Mouse (Mus musculus) myocyte (in vitro differentiated cells): ENCODE measurements around the gene Mpzl2. TPM values are rescaled to one million over a fixed set of nuclear protein-coding genes. Genes with fewer than 3 reads are reported as not detected.

Experiments
- H3K27me3 ChIP-seq: one replicate; pipeline ENCODE4 v1.6.1; 2011; ENCODE audit not compliant: control insufficient read depth, insufficient read depth, insufficient read length
- H3K36me3 ChIP-seq: one replicate; pipeline ENCODE4 v1.6.1; 2011; ENCODE audit not compliant: control insufficient read depth, insufficient read depth
- H3K4me2 ChIP-seq: one replicate; pipeline ENCODE4 v1.6.1; 2011; ENCODE audit warnings: low read depth, control low read depth
- H3K4me3 ChIP-seq: one replicate; pipeline ENCODE4 v1.5.1; 2011; ENCODE audit warnings: mild to moderate bottlenecking, control low read depth, moderate library complexity
- H3K79me2 ChIP-seq: one replicate; pipeline ENCODE4 v1.6.1; 2011; ENCODE audit not compliant: control insufficient read depth, insufficient read depth
- H3ac ChIP-seq: one replicate; pipeline ENCODE4 v1.6.1; 2011; ENCODE audit not compliant: control insufficient read depth, insufficient read length
- CEBPB ChIP-seq: IDR thresholded peaks from 2 replicates; pipeline ENCODE4 v1.6.1; 2011; ENCODE audit warnings: mild to moderate bottlenecking, moderate library complexity; ENCODE audit not compliant: poor library complexity, insufficient read depth, severe bottlenecking
- E2F4 ChIP-seq: IDR thresholded peaks from one replicate; pipeline ENCODE4 v1.6.1; 2011; ENCODE audit warnings: mild to moderate bottlenecking, control low read depth, moderate library complexity; ENCODE audit not compliant: insufficient read depth
- MAX ChIP-seq: IDR thresholded peaks from one replicate; pipeline ENCODE4 v1.6.1; 2011; ENCODE audit warnings: low read depth, mild to moderate bottlenecking, control low read depth
- MYOD1 ChIP-seq, 3 experiments: IDR thresholded peaks; one replicate each; pipeline ENCODE4 v1.6.1; 2011; ENCODE audit warnings: control low read depth in 2 of 3, low read depth in 2 of 3, mild to moderate bottlenecking in 2 of 3, moderate library complexity in 1 of 3; ENCODE audit not compliant: insufficient read length in 2 of 3, control insufficient read depth in 1 of 3
- MYOG ChIP-seq, 3 experiments: IDR thresholded peaks; one replicate each; pipeline ENCODE4 v1.6.1; 2011; ENCODE audit warnings: control low read depth in 2 of 3, low read depth in 2 of 3, mild to moderate bottlenecking in 2 of 3; ENCODE audit not compliant: insufficient read length in 2 of 3, control insufficient read depth in 1 of 3, insufficient read depth in 1 of 3
- POLR2A ChIP-seq: IDR thresholded peaks from one replicate; pipeline ENCODE4 v1.6.1; 2011; ENCODE audit warnings: low read depth, mild to moderate bottlenecking, control low read depth, moderate library complexity; ENCODE audit not compliant: insufficient read length
- POLR2AphosphoS2 ChIP-seq: IDR thresholded peaks from one replicate; pipeline ENCODE4 v1.6.1; 2011; ENCODE audit warnings: low read depth, control low read depth; ENCODE audit not compliant: insufficient read length
- REST ChIP-seq: IDR thresholded peaks from one replicate; pipeline ENCODE4 v1.6.1; 2011; ENCODE audit warnings: mild to moderate bottlenecking, control low read depth, moderate library complexity; ENCODE audit not compliant: insufficient read depth, insufficient read length
- SRF ChIP-seq: IDR thresholded peaks from one replicate; pipeline ENCODE4 v1.6.1; 2011; ENCODE audit warnings: low read depth; ENCODE audit not compliant: control insufficient read depth, insufficient read length
- TCF12 ChIP-seq: IDR thresholded peaks from one replicate; pipeline ENCODE4 v1.6.1; 2011; ENCODE audit warnings: mild to moderate bottlenecking, control low read depth; ENCODE audit not compliant: poor library complexity, insufficient read depth, severe bottlenecking
- TCF3 ChIP-seq: IDR thresholded peaks from one replicate; pipeline ENCODE4 v1.6.1; 2011; ENCODE audit warnings: low read depth, control low read depth; ENCODE audit not compliant: insufficient read length
- USF1 ChIP-seq: IDR thresholded peaks from one replicate; pipeline ENCODE4 v1.6.1; 2011; ENCODE audit warnings: low read depth, mild to moderate bottlenecking, control low read depth, moderate library complexity
- polyA plus RNA-seq: library from polyadenylated mRNA; unstranded; fragments of >200 nt; fragmentation: generic; extraction: Trizol; gene quantifications from one replicate; pipeline ENCODE4 v1.2.1, GENCODE M21; 2012; ENCODE audit warnings: missing spikeins

Mpzl2 gene
- polyA plus RNA-seq, 1 experiment = not detected

GRCm38 (mm10) chr9:45058304-45058940 is 18.8 kb downstream of the Mpzl2 start:
- TF ChIP-seq TCF12 (no peak), CEBPB (no peak), USF1 (no peak), REST (no peak), POLR2AphosphoS2 (no peak), MYOD1 (IDR thresholded peaks at IDR 0.05; ENCODE audit: control insufficient read depth in 1 of 3, insufficient read length in 2 of 3, low read depth in 2 of 3) (no peak), E2F4 (no peak), POLR2A (no peak), MYOG (IDR thresholded peaks at IDR 0.05; ENCODE audit: control insufficient read depth in 1 of 3, insufficient read depth in 1 of 3, insufficient read length in 2 of 3, low read depth in 2 of 3) (no peak), TCF3 (no peak), SRF (no peak), MAX (no peak)
- no peaks in the 10 kb centered on the region for H3K79me2 ChIP-seq
- no peak overlapping the region for H3ac ChIP-seq
- H3K27me3 ChIP-seq = peaks cover 47% of the 10 kb centered on the region
- no peak overlapping the region for H3K4me3 ChIP-seq
- H3K4me2 ChIP-seq = no peak overlapping the region
- H3K36me3 ChIP-seq = no peaks in the 10 kb centered on the region

GRCm38 (mm10) chr9:45060151-45060550 is 20.6 kb downstream of the Mpzl2 start:
- Histone ChIP-seq H3K79me2 (no peaks in the 10 kb centered on the region), H3K4me3 (no peak overlapping the region), H3ac (no peak overlapping the region), H3K27me3 (peaks cover 44% of the 10 kb centered on the region), H3K36me3 (no peaks in the 10 kb centered on the region), H3K4me2 (no peak overlapping the region)
- no peak for TF ChIP-seq E2F4
- TF ChIP-seq MYOG (IDR thresholded peaks at IDR 0.05; ENCODE audit: control insufficient read depth in 1 of 3, insufficient read depth in 1 of 3, insufficient read length in 2 of 3, low read depth in 2 of 3) = no peak
- no peak for TF ChIP-seq MAX
- TF ChIP-seq TCF12 = no peak
- no peak for TF ChIP-seq MYOD1 (IDR thresholded peaks at IDR 0.05; ENCODE audit: control insufficient read depth in 1 of 3, insufficient read length in 2 of 3, low read depth in 2 of 3)
- no peak for TF ChIP-seq POLR2A
- TF ChIP-seq CEBPB = no peak
- no peak for TF ChIP-seq TCF3
- TF ChIP-seq REST = no peak
- no peak for TF ChIP-seq SRF
- no peak for TF ChIP-seq USF1
- no peak for TF ChIP-seq POLR2AphosphoS2

- no peaks in the 10 kb centered on the region for H3K79me2 ChIP-seq
- no peak overlapping the region for H3K4me3 ChIP-seq
- TF ChIP-seq MYOD1 (IDR thresholded peaks at IDR 0.05; ENCODE audit: control insufficient read depth in 1 of 3, insufficient read length in 2 of 3, low read depth in 2 of 3) (no peak), SRF (no peak), E2F4 (no peak), MYOG (IDR thresholded peaks at IDR 0.05; ENCODE audit: control insufficient read depth in 1 of 3, insufficient read depth in 1 of 3, insufficient read length in 2 of 3, low read depth in 2 of 3) (no peak), TCF3 (no peak), POLR2AphosphoS2 (no peak), POLR2A (no peak), TCF12 (no peak), REST (no peak), USF1 (no peak), CEBPB (no peak), MAX (no peak)
- no peak overlapping the region for H3ac ChIP-seq
- H3K36me3 ChIP-seq = no peaks in the 10 kb centered on the region
- peaks cover 34% of the 10 kb centered on the region for H3K27me3 ChIP-seq
- H3K4me2 ChIP-seq = no peak overlapping the region
Measured at GRCm38 (mm10) chr9:45062677-45063076, 23.1 kb downstream of the Mpzl2 start.

GRCm38 (mm10) chr9:45064421-45064820 is 24.8 kb downstream of the Mpzl2 start:
- H3K36me3 ChIP-seq = no peaks in the 10 kb centered on the region
- TF ChIP-seq CEBPB (no peak), TCF3 (no peak), REST (no peak), SRF (no peak), USF1 (no peak), MYOD1 (IDR thresholded peaks at IDR 0.05; ENCODE audit: control insufficient read depth in 1 of 3, insufficient read length in 2 of 3, low read depth in 2 of 3) (no peak), MYOG (IDR thresholded peaks at IDR 0.05; ENCODE audit: control insufficient read depth in 1 of 3, insufficient read depth in 1 of 3, insufficient read length in 2 of 3, low read depth in 2 of 3) (no peak), TCF12 (no peak), POLR2A (no peak), E2F4 (no peak), POLR2AphosphoS2 (no peak), MAX (no peak)
- H3K79me2 ChIP-seq = no peaks in the 10 kb centered on the region
- no peak overlapping the region for H3K4me2 ChIP-seq
- H3ac ChIP-seq = no peak overlapping the region
- H3K4me3 ChIP-seq = no peak overlapping the region
- peaks cover 20% of the 10 kb centered on the region for H3K27me3 ChIP-seq
